Mouse (Mus musculus) spleen, postnatal 10 days (tissue): ENCODE results near the gene Vmn1r56.
"Not testable (repeated sequence)": the region's sequence is repeated elsewhere in the genome, so short reads cannot be mapped to it uniquely, and the experiment has no call there.

Experiments
- DNase-seq, 2 experiments: peaks; one replicate each; pipeline ENCODE4 v3.0.0; 2021 to 2022; ENCODE audit warnings: low spot score in 2 of 2

Vmn1r56 gene

DNA sequence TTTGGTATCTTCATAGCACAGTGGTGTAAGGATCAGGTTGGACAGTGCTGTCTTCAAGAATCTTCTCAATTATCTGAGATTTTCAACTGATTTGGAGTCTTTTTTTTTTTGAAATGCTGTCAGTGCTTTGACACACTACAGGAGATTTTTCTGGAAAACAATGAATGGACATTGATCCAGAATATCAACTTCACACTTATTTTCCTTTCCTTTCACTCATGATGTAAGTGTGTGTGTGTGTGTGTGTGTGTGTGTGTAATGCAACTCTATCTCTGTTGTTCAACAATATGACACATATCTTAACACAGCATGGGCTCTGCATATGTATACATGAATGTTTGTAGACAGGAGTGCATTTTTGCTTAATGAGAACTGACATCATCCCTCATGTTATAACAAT lies at the start of gene Vmn1r56:
TSS of gene Vmn1r56 (minus strand) at position 101 of the 400 bp plus-strand sequence.
- not testable (repeated sequence) for DNase-seq

DNA sequence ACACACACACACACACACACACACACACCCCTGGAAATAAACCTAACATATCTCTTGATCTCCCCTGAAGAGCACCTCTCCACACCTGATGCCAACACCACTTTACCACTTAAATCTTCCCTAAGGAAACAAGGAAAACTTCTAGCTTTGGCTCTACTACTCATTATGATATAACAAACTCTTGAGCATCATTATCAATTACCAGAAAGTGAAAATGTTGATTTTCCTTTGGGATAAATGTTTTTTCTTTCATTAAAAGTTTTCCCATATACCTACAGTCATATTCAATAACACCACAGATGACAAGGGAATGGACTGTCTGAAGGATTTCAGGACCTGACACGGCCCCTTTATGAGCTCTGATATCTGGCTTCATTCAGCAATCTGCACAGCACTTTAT lies 21.6 kb upstream of the Vmn1r56 start, which contains the start of gene Vmn1r57:
TSS of gene Vmn1r57 (plus strand) at position 301 of the 400 bp plus-strand sequence.
- DNase-seq = not testable (repeated sequence)

DNA sequence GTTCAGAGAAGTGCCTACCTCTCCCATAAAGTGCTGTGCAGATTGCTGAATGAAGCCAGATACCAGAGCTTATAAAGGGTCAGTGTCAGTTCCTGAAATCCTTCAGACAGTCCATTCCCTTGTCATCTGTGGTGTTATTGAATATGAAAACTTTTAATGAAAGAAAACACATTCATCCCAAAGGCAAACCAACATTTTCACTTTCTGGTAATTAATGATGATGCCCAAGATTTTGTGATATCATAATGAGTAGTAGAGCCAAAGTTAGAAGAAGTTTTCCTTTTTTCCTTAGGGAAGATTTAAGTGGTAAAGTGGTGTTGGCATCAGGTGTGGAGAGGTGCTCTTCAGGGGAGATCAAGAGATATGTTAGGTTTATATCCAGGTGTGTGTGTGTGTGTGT lies 47.0 kb downstream of the Vmn1r56 start, which contains the start of gene Vmn1r55:
TSS of gene Vmn1r55 (minus strand) at position 101 of the 400 bp plus-strand sequence.
- not testable (repeated sequence) for DNase-seq
